Mouse (Mus musculus) heart, postnatal 25 days (tissue): Measurements from ENCODE around the gene Ap3b2. TPM values are rescaled to one million over a fixed set of nuclear protein-coding genes. Genes with fewer than 3 reads are reported as not detected.
"Not testable (repeated sequence)": the region's sequence is repeated elsewhere in the genome, so short reads cannot be mapped to it uniquely, and the experiment has no call there.

Source experiments
- DNase-seq: peaks from one replicate; pipeline ENCODE4 v3.0.0; 2022; ENCODE audit warnings: low spot score
- intact Hi-C: fragments of 180-260 bp; cut with DNase I; formaldehyde crosslinking; loops from one replicate; pipeline ENCODE4 v1.15.1; 2025
- total RNA-seq, 2 experiments: library from RNA; stranded (reverse); gene quantifications; 2 replicates each; pipeline ENCODE4 v1.2.3; 2021

Gene Ap3b2
- total RNA-seq, 2 experiments from 2014 or later = not detected

DNA sequence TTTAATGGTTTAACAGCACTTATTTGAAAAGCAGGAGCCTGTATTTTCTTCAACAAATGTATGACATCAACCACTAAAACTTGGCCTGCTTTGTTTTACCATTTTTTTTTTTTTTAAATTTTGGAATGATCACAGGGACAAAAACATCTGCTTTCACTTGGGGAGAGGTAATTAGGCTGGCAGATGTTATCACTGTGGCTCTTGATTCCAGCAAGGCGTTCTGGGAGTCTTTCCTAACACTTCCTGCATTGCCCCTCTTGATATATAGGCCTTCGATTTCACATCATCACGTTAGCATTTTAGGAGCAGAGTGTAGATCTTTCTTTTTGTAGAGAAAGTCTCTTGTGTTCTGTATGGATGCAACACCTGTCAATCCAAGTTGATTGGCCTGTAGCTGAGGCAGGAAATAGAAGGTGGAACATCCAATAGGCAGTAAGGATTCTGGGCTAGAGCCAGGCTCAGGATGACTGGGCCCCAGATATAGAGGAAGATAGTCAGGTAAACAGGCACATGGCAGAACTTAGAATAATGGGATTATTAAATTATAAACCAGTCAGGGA lies 14.1 kb downstream of the Ap3b2 start:
- no peak for DNase-seq
- intact Hi-C loops = no loop called here

DNA sequence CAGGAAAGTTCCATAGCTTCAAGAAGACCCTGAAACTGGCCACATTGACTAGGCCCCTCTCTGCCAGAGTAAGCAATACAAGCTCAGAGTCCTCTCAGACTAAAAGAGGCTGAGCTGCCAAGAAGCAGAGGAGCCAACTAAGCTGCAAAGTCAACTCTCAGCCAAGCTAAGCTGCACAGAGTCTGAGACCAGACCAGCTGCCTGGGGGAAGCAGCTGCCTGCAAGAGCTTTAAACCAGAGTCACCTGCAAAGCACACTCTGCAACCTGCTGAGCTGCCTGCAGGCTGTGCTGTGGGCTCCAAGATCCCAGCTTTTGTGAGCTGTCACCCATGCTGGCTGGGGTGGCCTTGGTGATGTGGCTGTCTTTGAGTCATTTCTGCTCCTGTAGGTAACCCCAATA lies 15.5 kb downstream of the Ap3b2 start:
- intact Hi-C loops = not testable (repeated sequence)

DNA sequence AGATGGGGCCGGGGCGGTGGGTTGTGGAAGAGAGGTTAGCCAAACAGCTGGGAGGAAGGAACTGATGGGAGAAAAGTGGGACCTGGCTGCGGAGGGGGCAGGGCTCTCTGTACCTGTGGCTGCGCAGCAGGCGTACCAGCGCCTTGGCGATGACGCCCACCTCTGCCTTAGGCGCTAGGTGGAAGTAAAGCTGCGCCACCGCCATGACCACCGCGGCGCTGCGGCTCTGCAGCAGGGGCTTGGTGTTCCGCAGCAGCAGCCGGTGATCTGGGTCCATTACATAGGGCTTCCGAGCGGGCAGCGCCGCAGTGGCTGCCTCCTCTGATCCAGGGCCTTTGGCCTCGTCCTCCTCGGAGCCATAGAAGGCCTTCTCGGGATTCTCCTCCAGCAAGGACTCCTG lies 16.9 kb downstream of the Ap3b2 start:
- DNase-seq = no peak
- intact Hi-C loops = no loop called here

More for the DNA sequence above, 15.5 kb downstream of the Ap3b2 start:
- DNase-seq = not testable (repeated sequence)

DNA sequence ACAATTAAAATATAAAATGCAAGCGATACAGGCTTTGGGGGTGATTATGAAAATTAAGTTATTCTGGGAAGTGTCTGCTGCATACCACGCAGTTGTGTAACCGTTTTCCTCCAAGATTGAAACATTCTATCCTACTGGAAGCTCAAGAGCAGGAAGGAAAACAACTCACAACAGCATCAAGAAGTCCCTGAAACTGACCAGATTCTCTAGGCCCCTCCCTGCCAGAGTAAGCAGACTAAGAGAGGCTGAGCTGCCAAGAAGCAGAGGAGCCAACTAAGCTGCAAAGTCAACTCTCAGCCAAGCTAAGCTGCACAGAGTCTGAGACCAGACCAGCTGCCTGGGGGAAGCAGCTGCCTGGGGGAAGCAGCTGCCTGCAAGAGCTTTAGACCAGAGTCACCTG lies 18.5 kb downstream of the Ap3b2 start:
- DNase-seq = no peak
- intact Hi-C loops = no loop called here

DNA sequence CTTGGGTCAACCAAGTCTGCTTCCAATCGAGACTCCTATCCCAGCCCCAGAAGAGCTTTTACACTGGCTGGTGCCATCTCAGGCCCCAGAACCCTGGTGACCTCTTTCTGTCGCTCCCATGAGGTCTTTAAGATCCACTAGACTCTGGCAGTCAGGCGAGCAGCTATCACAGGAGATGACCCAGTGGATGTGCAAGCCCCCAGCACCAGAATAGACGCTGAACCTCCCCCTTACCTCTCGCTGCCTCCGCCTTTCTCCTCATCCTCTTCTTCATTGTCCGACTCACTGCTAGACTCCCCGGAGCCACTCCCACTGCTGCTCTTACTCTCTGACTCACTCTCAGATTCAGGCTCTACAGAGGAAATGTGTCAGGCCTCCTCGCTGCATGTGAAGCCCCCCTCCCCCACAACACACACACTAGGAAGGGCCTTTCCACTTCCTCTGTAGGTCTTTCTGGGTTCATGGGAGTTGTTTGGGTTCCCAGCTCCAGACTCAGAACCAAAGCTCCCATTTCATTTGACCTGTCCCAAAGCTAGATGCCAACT lies 28.7 kb downstream of the Ap3b2 start:
- no peak for DNase-seq
- intact Hi-C loops = no loop called here

DNA sequence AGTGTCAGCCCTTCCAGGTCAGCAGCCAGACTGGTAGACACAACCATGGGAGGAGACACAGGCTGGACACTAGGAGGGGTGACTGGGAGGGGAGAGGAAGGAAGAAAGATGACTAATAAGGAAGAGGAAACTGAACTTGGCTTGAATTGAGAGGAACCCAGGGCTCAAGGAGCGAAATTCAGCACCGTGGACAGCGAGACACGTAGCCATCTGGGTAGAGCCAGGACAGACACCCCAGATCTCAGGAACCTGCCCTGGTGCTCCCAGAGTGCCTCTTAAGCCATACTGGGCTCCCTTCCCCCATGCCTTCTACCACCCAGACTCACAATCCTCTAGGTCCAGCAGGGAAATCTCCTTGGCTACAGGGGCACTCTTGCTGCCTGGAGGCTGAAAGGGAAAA lies 29.6 kb downstream of the Ap3b2 start:
- no peak for DNase-seq
- intact Hi-C loops = no loop called here

DNA sequence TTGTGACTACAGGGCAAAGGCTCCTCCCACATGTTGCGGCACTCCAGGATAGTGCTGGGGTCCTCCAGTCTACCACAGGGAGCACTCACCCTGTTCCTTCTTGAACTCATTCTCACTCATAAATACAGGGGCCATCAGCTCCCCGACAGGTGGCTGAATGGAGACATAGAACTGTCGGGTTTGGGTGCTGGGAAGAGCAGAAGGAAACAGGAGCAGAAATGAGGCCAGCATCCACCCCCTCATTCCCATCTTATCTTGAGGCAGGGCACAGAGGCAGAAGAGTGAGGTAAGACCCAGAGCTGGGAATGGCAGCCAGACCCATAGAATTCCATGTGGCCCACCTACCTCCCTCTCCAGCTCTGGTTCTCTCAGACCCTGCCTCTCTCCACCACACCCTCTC lies 30.9 kb downstream of the Ap3b2 start:
- no peak for DNase-seq
- intact Hi-C loops = no loop called here

DNA sequence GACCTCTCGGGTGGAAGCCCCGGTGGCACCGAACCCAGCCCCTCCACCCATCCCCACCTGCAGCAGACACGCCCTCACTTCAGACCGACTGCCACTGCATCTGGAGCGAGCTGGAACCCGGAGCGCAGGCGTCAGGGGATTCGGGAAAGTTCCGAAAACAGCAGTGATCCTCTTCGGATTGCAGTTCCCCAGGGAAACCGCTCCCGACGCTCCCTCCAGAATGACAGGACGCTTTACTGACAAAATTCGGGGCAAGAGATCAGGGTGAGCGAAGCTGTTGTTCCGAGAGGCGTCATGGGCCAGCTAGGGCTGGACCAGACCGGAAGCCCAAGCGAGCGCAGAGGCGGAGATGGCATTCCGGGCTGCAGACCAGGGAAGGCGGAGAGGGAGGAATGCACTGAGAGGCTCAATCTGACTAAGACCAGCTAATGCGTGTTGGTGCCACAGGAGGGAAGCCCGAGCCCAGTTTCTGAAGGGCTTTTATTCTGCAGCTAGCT lies 38.5 kb downstream of the Ap3b2 start, which contains the start of gene Cpeb1:
Gene Cpeb1 (minus strand): TSS at position 311 of the 497 bp plus-strand sequence.
- DNase-seq = peak; percentile 70
- intact Hi-C loops = no loop called here

DNA sequence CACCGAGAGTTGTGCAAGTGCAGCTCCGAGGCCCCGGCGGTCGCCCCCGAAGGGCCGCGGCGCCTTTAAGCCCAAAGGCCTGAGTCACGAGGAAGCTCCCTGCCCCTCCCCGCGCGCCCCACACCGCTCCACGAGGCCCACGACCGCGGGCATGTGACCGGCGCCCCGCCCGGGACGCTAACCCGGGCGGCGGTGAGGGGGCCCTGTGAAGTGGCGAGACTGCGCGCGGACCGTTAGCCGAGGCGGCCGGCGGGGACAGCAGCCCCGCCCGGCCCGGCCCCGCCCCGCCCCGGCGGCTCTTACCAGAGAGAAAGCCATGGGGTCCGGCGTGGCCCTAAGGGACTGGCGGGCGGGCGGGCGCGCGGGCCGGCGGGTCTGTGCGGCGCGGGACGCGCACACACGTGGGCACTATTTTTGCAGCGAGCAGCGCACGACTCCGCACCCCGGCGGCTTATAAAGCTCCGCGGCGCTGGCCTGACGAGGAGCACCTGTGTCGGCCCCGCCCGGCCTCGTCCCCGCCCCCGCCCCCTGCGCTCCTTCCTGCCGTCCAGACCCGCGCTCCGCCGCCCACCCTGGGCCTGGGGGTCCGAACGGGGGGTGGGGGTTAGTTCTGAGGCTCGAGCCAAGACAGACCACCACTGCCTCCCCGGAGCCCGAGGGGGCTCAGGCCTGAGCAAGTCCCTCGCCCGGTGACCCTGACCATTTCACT lies 39.2 kb downstream of the Ap3b2 start:
- intact Hi-C loops = no loop called here
- peak; percentile 42 for DNase-seq

DNA sequence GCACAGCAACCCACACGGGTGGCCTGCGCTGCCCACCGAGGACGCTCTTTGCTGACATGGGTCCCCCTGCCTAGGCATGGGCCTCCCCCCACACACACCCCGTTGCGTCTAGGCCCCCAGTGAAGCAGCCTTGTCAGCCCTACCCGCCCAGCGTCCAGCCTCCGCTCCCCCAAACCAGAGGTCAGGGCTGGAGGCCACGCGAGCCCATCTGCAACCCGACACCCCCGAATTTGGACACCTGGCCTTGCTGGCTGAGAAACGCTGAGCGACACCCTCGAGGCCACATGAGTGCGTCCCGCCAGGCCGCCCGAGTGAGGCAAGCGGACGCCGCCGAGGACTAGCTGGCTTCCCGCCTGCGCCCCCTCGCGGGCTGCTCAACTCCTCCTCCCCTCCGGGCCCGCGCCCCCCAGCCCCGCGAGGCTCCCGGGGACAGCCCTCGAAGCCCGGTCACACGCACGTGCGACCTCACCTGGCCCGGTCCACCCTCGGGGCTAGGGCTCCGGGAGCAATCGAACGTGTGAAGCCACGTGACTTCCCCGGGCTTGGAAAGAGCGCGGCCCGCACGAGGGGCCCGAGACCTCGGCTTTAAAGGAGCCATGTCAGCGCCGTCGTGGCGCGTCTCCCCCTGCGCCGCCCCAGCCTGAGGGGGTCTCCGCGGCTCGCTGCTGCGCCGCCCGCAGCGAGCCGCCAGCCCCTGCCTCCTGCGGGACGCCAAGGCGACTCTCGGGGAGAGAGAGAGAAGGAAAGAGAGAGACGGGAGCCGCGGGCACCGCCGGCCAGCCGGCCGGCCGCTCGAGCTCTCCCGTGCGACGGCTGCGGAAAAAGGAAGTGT lies 40.1 kb downstream of the Ap3b2 start:
- intact Hi-C loops = no loop called here
- peak; percentile 4 for DNase-seq

DNA sequence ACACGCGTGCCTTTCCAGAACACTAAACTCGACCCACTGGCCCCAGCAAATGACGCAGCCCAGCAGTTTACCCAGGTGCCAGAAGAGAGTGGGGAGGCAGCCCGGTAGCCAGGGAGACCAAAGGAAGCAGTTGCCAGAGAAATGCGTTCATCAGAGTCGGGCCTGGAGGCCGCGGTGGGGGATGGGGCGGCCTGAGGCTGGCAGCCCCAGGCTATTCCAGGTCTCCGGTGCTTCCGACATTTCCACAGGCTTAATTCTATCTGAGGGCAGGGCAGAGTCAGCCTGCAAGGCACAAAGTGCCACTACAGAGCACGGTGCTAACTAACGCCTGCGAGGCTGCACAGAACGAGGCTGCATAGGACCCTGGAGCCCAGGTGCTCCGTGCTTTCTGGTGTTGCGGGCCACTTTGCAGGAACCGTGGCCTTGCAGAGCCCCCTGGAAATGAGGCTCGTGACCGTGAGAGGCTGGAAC lies 40.7 kb downstream of the Ap3b2 start:
- no peak for DNase-seq
- intact Hi-C loops = no loop called here

Other genes with a start within 250 kb of the Ap3b2 start
- 100 to 1,000 TPM; 798 to 858 TPM for gene Rps17, start 148.7 kb downstream of the Ap3b2 start, total RNA-seq
- gene Cpeb1, start 38.5 kb downstream of the Ap3b2 start, total RNA-seq = 10 to 100 TPM in 1 of 2 experiments, 1 to 10 TPM in 1; 7.0 to 12.3 TPM
- not detected for gene BC048679, start 4.4 kb upstream of the Ap3b2 start, total RNA-seq
- gene Fsd2, start 73.0 kb upstream of the Ap3b2 start, total RNA-seq = 100 to 1,000 TPM; 300 to 302 TPM
- gene Whamm, start 77.3 kb upstream of the Ap3b2 start, total RNA-seq = 1 to 10 TPM; 8.2 to 9.4 TPM
- gene Homer2, start 213.6 kb upstream of the Ap3b2 start, total RNA-seq = 100 to 1,000 TPM; 102 to 112 TPM